Mouse (Mus musculus) neural tube, embryonic 11.5 days (tissue): Measurements from ENCODE around the gene Yod1. TPM values are rescaled to one million over a fixed set of nuclear protein-coding genes. Genes with fewer than 3 reads are reported as not detected.
A peak's percentile ranks its signal among the peaks of the same experiment; 100 is the strongest.

Source experiments
- ATAC-seq: fragments of 200-750 bp; cut with Nextera tagmentation; 2 replicates; pipeline ENCODE4 v1.8.0; 2017; ENCODE audit warnings: moderate number of reproducible peaks, mild to moderate bottlenecking, moderate TSS enrichment, moderate library complexity; ENCODE audit not compliant: insufficient read depth, low FRiP score, low TSS enrichment
- DNase-seq: peaks from one replicate; pipeline ENCODE4 v3.0.0-alpha.2; 2015; ENCODE audit warnings: low spot score
- H3K27ac ChIP-seq: fragments of 300-500 bp; sonication (generic); 2 replicates; pipeline ENCODE4 v1.5.1; 2014; ENCODE audit warnings: low read depth, mild to moderate bottlenecking, low read length
- H3K27me3 ChIP-seq: fragments of 300-500 bp; sonication (generic); 2 replicates; pipeline ENCODE4 v1.6.1; 2014; ENCODE audit warnings: mild to moderate bottlenecking, low read length, mixed read lengths; ENCODE audit not compliant: control insufficient read depth, insufficient read depth
- H3K36me3 ChIP-seq: fragments of 300-500 bp; sonication (generic); 2 replicates; pipeline ENCODE4 v1.6.1; 2014; ENCODE audit warnings: mild to moderate bottlenecking, low read length, moderate library complexity, mixed read lengths; ENCODE audit not compliant: control insufficient read depth, insufficient read depth
- H3K4me1 ChIP-seq: fragments of 300-500 bp; sonication (generic); 2 replicates; pipeline ENCODE4 v1.6.1; 2014; ENCODE audit warnings: low read length, mixed read lengths; ENCODE audit not compliant: control insufficient read depth, insufficient read depth
- H3K4me2 ChIP-seq: fragments of 300-500 bp; sonication (generic); 2 replicates; pipeline ENCODE4 v1.6.1; 2014; ENCODE audit warnings: low read depth, mild to moderate bottlenecking, moderate library complexity
- H3K4me3 ChIP-seq: fragments of 300-500 bp; sonication (generic); 2 replicates; pipeline ENCODE4 v1.5.1; 2014; ENCODE audit warnings: low read depth, low read length
- H3K9ac ChIP-seq: fragments of 300-500 bp; sonication (generic); 2 replicates; pipeline ENCODE4 v1.6.1; 2014; ENCODE audit warnings: mild to moderate bottlenecking, low read length
- H3K9me3 ChIP-seq: fragments of 300-500 bp; sonication (generic); 2 replicates; pipeline ENCODE4 v1.6.1; 2016; ENCODE audit warnings: low read length; ENCODE audit not compliant: control insufficient read depth
- WGBS: fragments of 180-500 bp; shearing (Covaris S2); extraction: QIAGEN DNeasy Blood & Tissue Kit; methylation state at CpG from one replicate; pipeline ENCODE4 v1.1.7; 2014; 5-methylcytosine and 5-hydroxymethylcytosine counted together
- polyA plus RNA-seq: library from polyadenylated mRNA; unstranded; fragments of >200 nt; fragmentation: Nextera tagmentation; extraction: Ambion mirVana; gene quantifications from 2 replicates; pipeline ENCODE4 v1.2.1, GENCODE M21; 2014

Gene Yod1
- polyA plus RNA-seq, 1 experiment from 2014 or later, result 10.3 TPM

GRCm38 (mm10) chr1:130703613-130704012 lies 13.5 kb upstream of the Yod1 start:
- 87% methylated on average over 2 of the region's 2 CpGs for WGBS
- Histone ChIP-seq H3K9me3 (no peaks in the 10 kb centered on the region), H3K4me3 (no peak overlapping the region), H3K9ac (no peak overlapping the region), H3K4me2 (no peak overlapping the region), H3K36me3 (no peaks in the 10 kb centered on the region), H3K27me3 (no peaks in the 10 kb centered on the region), H3K4me1 (no peaks in the 10 kb centered on the region), H3K27ac (no peak overlapping the region)
- DNase-seq (no peak), ATAC-seq (no peak)

- Histone ChIP-seq H3K4me3 (no peak overlapping the region), H3K9me3 (no peaks in the 10 kb centered on the region), H3K4me1 (no peaks in the 10 kb centered on the region; the same call in 1 of the 2 replicates), H3K27me3 (no peaks in the 10 kb centered on the region), H3K9ac (no peak overlapping the region), H3K27ac (no peak overlapping the region), H3K36me3 (no peaks in the 10 kb centered on the region), H3K4me2 (no peak overlapping the region)
- no peak for ATAC-seq
- 92% methylated on average over 22 of the region's 22 CpGs for WGBS
- no peak for DNase-seq
These were observed 6.6 kb upstream of the Yod1 start for GRCm38 (mm10) chr1:130710283-130711080.

- DNase-seq, result no peak
- no peaks in the 10 kb centered on the region for H3K36me3 ChIP-seq
- no peaks in the 10 kb centered on the region for H3K9me3 ChIP-seq
- no peak overlapping the region for H3K9ac ChIP-seq
- WGBS, result 80% methylated on average over 4 of the region's 4 CpGs
- ATAC-seq, result no peak
- no peak overlapping the region for H3K4me2 ChIP-seq
- no peaks in the 10 kb centered on the region for H3K27me3 ChIP-seq
- peaks cover 5% of the 10 kb centered on the region for H3K4me1 ChIP-seq
- H3K4me3 ChIP-seq, result no peak overlapping the region
- no peak overlapping the region for H3K27ac ChIP-seq
These were observed 3.1 kb upstream of the Yod1 start for GRCm38 (mm10) chr1:130714046-130714445.

GRCm38 (mm10) chr1:130715561-130716217 lies 1.4 kb upstream of the Yod1 start, which contains the start of gene Gm29427:
Gene Gm29427, minus strand, starts transcription at chr1:130715799.
- WGBS, result 1% methylated on average over 37 of the region's 38 CpGs
- peak within 1 kb of the TSS; percentile 84 for H3K4me3 ChIP-seq
- ATAC-seq, result peak; percentile 86
- H3K9ac ChIP-seq, result peak within 1 kb of the TSS; percentile 96
- no peaks in the 10 kb centered on the region for H3K9me3 ChIP-seq
- H3K27me3 ChIP-seq, result no peaks in the 10 kb centered on the region
- peaks cover 5% of the 10 kb centered on the region for H3K4me1 ChIP-seq
- H3K36me3 ChIP-seq, result no peaks in the 10 kb centered on the region
- peak; percentile 88 for DNase-seq
- H3K4me2 ChIP-seq, result peak within 1 kb of the TSS; percentile 98
- H3K27ac ChIP-seq, result peak within 1 kb of the TSS; percentile 72

GRCm38 (mm10) chr1:130716218-130716512 lies 962 bp upstream of the Yod1 start:
- 0 out of 2 replicates have a peak, but pooled peaks have one; percentile 0 for ATAC-seq
- Histone ChIP-seq H3K9me3 (no peaks in the 10 kb centered on the region), H3K27ac (peak overlapping the region; percentile 72), H3K36me3 (no peaks in the 10 kb centered on the region), H3K27me3 (no peaks in the 10 kb centered on the region), H3K4me1 (peaks cover 5% of the 10 kb centered on the region), H3K4me3 (peak overlapping the region; percentile 84), H3K4me2 (peak overlapping the region; percentile 98), H3K9ac (peak overlapping the region; percentile 96)
- DNase-seq, result no peak
- WGBS, result 0% methylated on average over 3 of the region's 3 CpGs

- peak; percentile 14 for ATAC-seq
- peak; percentile 66 for DNase-seq
- Histone ChIP-seq H3K4me2 (peak overlapping the region; percentile 98), H3K27ac (peak overlapping the region; percentile 72), H3K27me3 (no peaks in the 10 kb centered on the region), H3K36me3 (no peaks in the 10 kb centered on the region), H3K9me3 (no peaks in the 10 kb centered on the region), H3K9ac (peak overlapping the region; percentile 96), H3K4me1 (peaks cover 5% of the 10 kb centered on the region), H3K4me3 (peak overlapping the region; percentile 84)
- under 1% methylated on average over 42 of the region's 42 CpGs for WGBS
These were observed 425 bp upstream of the Yod1 start for GRCm38 (mm10) chr1:130716513-130717290.

GRCm38 (mm10) chr1:130724206-130724605 lies 7.1 kb downstream of the Yod1 start:
- ATAC-seq, result no peak
- DNase-seq, result no peak
- Histone ChIP-seq H3K4me3 (no peak overlapping the region), H3K9me3 (no peaks in the 10 kb centered on the region), H3K27ac (no peak overlapping the region), H3K4me1 (no peaks in the 10 kb centered on the region), H3K27me3 (no peaks in the 10 kb centered on the region), H3K36me3 (no peaks in the 10 kb centered on the region), H3K9ac (no peak overlapping the region), H3K4me2 (no peak overlapping the region)
- 91% methylated on average over 5 of the region's 5 CpGs for WGBS

GRCm38 (mm10) chr1:130726396-130726795 lies 9.3 kb downstream of the Yod1 start:
- Histone ChIP-seq H3K36me3 (no peaks in the 10 kb centered on the region), H3K27ac (no peak overlapping the region), H3K27me3 (no peaks in the 10 kb centered on the region), H3K9ac (no peak overlapping the region), H3K4me3 (no peak overlapping the region), H3K4me2 (no peak overlapping the region), H3K4me1 (no peaks in the 10 kb centered on the region), H3K9me3 (no peaks in the 10 kb centered on the region)
- no peak for ATAC-seq
- DNase-seq, result no peak
- 73% methylated on average over 2 of the region's 2 CpGs for WGBS
